Comparison of ENCODE assay signal across 8 mouse cellular contexts in the genomic region with DNA sequence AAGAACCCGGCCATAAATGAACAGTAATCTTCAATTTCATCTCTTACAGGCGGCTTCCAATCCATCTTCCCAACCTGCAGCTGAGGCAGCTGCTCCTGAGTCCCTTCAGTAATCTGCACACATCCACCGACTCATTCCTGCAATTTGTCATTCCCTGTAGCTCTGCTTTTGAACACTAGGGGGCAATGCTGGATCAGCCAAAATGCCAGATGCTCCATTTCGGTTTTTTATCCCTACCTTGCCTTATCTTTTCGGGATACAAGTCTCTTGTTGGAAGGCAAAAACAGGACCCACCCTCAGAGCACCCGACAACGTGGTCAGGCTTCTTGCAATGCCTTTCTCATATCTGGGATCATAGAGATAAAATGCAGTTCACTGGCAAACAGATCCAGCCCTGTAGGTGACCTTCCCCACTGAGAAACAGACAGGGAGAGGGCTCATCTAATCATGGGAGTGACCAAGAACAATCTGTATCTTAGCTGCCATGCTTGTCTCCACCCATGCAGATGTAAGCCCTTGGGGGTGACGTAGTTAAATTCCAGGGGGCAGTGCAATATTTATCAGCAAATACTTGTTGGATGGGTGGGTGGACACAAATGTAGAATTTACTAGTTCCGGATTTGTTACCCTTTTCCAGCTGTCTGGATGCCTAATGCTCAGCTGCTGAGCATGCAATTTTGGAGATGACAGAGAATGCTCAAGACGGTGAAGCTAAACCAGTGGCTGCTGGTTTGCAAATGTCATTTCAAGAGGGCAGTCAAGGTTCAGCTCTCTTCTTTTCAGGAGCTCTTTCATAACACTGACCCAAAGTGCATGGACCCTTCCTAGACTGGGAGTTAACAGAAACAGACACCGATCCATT.
A peak's percentile ranks its signal among the peaks of the same experiment; 100 is the strongest.
DNase-seq lines count a peak whose midpoint lies in the region; ATAC-seq and TF ChIP-seq lines count a peak whose summit lies in the region.

No protein-coding gene starts in this region.

- no peak overlapping the region for H3K4me3 ChIP-seq in hindbrain, embryonic 15.5 days
- H3K4me3 ChIP-seq in lung, postnatal 0 days (ENCODE audit: low read depth, low read length) = no peak overlapping the region

- peak overlapping the region; percentile 21; the same call in 1 of the 2 replicates for H3K27ac ChIP-seq in hindbrain, embryonic 15.5 days (replicated peaks)
- no peak overlapping the region for H3K27ac ChIP-seq in lung, postnatal 0 days (ENCODE audit: low read length)

- peak; percentile 48 to 72 for DNase-seq in adrenal gland, adult 18-20 months (ENCODE audit: low spot score in 2 of 2)
- DNase-seq in cerebellum, postnatal 25 days = peak; percentile 68 to 80
- DNase-seq in gastrocnemius, adult 18-20 months (ENCODE audit: low spot score) = peak; percentile 64
- DNase-seq in layer of hippocampus, postnatal 25 days (ENCODE audit: extremely low spot score in 1 of 2, low spot score in 1 of 2) = peak; percentile 73 to 84
- peak; percentile 66 for DNase-seq in lung, postnatal 0 days (ENCODE audit: low spot score)
- DNase-seq in retina, postnatal 7 days (ENCODE audit: low read depth, low spot score) = peak; percentile 68

- 27% methylated on average over 11 of the region's 11 CpGs for WGBS in hindbrain, embryonic 15.5 days
- WGBS in lung, postnatal 0 days = 15% methylated on average over 11 of the region's 11 CpGs

- no peaks in the 10 kb centered on the region for H3K27me3 ChIP-seq in hindbrain, embryonic 15.5 days
- H3K27me3 ChIP-seq in lung, postnatal 0 days (replicated peaks; ENCODE audit: insufficient read depth, low read length) = no peaks in the 10 kb centered on the region

- no peak overlapping the region for H3K9ac ChIP-seq in hindbrain, embryonic 15.5 days
- H3K9ac ChIP-seq in lung, postnatal 0 days (replicated peaks; ENCODE audit: low read depth) = no peak overlapping the region

- H3K36me3 ChIP-seq in hindbrain, embryonic 15.5 days = no peaks in the 10 kb centered on the region
- H3K36me3 ChIP-seq in lung, postnatal 0 days (ENCODE audit: insufficient read depth, low read length) = no peaks in the 10 kb centered on the region

- peak; percentile 95 for TF ChIP-seq CTCF in lung, postnatal 0 days (IDR thresholded peaks at IDR 0.05)

- no peaks in the 10 kb centered on the region for H3K9me3 ChIP-seq in hindbrain, embryonic 15.5 days
- H3K9me3 ChIP-seq in lung, postnatal 0 days (ENCODE audit: low read length) = no peaks in the 10 kb centered on the region

- peak; percentile 49; the same call in 1 of the 2 replicates for ATAC-seq in hindbrain, embryonic 15.5 days (ENCODE audit: low FRiP score, low read depth)
- peak; percentile 67 for ATAC-seq in lung, postnatal 0 days
- no peak for ATAC-seq in activated CD4-positive, CD25-positive, alpha-beta regulatory T cell, adult 4 months

- H3K4me1 ChIP-seq in hindbrain, embryonic 15.5 days (replicated peaks) = peaks cover 25% of the 10 kb centered on the region
- H3K4me1 ChIP-seq in lung, postnatal 0 days (ENCODE audit: insufficient read depth, low read depth, low read length) = no peaks in the 10 kb centered on the region

- peak overlapping the region; percentile 18 for H3K4me2 ChIP-seq in hindbrain, embryonic 15.5 days
- no peak overlapping the region for H3K4me2 ChIP-seq in lung, postnatal 0 days (replicated peaks; ENCODE audit: low read depth, low read length)

- TF ChIP-seq EP300 in lung, postnatal 0 days (IDR thresholded peaks at IDR 0.05) = peak; percentile 90
